Mouse (Mus musculus) neutrophil, adult 5-6 weeks (primary cell): ENCODE data around the gene Rasgef1c. TPM values are rescaled to one million over a fixed set of nuclear protein-coding genes. Genes with fewer than 3 reads are reported as not detected.

Experiments
- ATAC-seq: fragments of 151-379, 151-347 bp; 2 replicates; pipeline ENCODE4 v1.8.0; 2017; ENCODE audit warnings: mild to moderate bottlenecking, moderate TSS enrichment; ENCODE audit not compliant: insufficient number of reproducible peaks, poor library complexity, low FRiP score, severe bottlenecking; ENCODE audit errors: extremely low read depth
- total RNA-seq: library from RNA; stranded (forward); fragments of 200-1000 nt; gene quantifications from 2 replicates; pipeline ENCODE4 v1.2.3, GENCODE M21; 2017

The Rasgef1c gene
- total RNA-seq, 1 experiment from 2014 or later = not detected

DNA sequence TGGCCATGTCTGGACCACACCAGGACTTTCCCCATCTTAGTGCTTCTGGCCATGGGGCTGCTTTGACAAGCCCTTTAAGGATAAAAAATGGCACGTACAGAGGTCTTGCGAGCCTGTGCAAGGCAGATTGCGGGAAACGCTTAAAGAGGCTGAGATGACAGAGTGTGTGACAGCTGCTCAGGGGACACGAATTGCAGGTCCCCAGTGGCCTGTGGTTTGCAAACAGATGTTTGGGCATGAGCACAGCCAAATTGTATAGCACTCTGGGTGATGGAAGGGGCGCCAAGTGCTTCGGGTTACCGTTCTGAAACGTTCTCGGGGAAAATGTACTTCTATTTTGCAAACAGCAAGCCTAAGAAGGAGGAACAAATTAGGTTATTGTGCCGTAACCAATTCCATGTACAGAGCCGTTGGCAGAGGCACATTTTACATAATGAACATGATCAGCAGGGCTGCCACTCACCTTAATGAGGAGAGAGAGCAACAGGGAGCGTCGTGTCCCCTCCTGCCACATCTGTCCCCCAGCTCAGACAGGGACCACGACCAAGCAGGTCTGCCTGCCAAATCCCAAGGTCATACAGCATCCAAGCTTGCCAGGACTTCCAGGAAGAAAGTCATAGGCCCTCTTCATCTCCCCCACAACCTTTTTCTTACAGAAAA, 17.0 kb downstream of the Rasgef1c start:
- no peak for ATAC-seq

DNA sequence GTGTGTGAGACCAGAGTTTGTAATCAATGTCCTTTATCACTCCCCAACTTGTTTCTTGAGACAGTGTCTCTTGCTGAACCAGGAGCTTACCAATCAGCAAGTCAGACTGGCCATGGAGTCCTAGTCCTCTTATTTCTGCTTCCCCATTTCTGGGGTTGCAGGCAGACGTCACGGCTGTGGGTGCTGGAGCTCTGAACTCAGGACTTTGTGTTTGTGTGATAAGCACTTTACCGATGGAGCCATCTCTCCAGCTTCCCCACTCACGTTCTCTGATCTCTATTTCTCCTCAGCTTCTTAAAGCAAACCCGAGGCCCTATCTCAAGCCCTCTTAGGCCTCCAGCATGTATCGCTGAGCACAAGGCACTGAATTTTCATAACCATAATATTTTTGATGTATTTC, 17.7 kb downstream of the Rasgef1c start:
- no peak for ATAC-seq

DNA sequence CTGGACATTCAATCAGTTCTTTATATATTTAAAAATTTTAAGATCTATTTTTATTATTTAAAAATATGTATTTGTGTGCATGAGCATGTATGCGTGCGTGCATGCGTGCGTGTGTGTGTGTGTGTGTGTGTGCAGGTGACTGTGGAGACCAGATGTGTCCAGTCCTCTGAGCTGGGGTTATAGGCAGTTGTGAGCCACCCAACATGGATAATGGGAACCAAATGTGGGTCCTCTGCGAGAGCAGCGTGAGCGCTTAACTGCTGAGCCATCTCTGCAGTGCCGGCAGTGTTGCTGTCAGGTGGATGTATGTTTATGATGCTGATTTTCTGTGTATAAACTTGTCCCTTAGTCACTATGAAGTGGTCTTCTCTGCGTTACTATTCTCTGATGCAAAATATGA, 21.9 kb downstream of the Rasgef1c start:
- ATAC-seq = no peak

DNA sequence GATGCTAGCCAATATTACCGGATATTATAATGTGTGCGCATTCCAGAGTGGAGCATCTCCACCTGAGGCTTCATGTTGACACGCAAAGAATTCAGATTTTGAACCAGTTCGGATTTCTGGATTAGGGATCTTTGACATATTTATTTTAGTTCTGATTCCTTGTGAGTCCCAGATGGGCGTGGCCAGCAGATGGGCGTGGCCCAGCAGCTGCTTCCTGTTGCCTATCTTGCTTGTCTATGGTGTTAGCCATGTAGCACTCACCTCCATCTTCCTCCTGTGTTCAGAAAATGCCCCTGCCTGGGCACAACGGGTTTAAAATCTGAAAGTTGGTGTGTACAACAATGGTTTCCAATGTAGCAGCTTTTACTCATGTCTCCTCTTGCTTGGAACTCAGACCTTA, 24.5 kb downstream of the Rasgef1c start:
- ATAC-seq = no peak

DNA sequence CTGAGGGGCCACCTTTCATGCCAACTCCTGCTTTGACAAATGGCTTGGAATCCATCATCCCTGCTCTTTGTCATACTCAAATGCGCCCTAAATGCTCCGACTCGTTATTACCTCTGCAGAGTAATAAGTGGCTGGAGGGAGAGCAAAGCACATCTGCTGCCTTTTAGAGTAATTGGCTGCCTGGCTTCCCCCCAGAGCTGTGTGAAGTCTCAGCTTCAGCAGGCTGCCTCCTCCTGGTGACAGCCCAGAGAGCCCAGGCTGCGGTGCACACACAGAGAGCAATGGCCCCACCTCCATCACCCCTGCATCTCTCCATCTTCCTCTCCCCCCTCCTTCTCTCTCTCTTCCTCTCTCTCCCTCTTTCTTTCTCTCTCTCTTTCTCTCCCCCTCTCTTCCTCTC, 25.5 kb downstream of the Rasgef1c start:
- ATAC-seq = no peak

DNA sequence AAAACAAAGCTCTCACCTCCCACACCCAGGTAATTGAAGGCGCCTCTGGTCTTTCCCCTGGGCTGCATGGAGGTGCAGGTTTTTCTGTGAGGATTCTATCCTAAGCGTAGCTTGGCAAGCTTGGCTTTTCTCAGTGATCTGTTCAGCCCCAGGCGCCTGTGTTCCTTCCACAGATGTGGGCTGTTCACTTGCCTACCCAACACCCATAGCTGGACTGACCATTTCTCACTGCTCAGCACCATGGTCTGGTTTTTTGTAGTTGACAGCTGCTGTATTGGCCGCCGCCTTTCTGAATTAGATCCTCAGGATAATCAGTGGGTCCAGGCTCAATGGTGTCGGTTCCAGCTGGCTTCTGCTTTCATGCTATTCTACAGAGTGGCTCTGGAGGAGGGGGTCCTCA, 26.0 kb downstream of the Rasgef1c start:
- ATAC-seq = no peak

DNA sequence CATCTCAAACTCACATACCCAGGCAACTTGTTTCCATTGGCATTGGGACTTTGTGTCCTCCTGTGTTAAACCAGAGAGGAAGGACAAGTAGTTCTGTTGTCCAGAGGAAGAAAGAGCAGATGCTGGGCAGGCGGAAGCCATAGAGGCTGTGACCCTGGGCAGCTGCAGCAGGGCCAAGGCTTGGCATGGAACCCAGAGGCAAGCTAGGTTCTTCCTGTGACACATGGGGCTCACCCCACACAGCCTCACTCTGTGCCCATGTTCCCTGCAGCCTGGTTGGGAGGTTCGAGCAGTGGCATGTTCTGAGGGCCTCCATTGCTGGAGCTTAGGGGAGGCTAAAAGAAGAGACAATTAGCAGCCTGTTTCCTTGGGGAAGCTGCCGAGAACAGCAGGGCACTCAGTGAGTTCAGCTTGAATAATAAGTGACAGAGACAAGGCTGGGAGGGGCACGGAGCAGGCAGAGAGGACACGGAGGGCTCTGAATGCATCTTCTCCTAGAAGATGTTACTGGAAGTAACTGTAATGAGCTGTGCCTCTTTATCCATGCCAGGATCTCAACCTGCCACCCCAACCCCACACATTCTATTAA, 29.5 kb downstream of the Rasgef1c start:
- ATAC-seq = no peak

DNA sequence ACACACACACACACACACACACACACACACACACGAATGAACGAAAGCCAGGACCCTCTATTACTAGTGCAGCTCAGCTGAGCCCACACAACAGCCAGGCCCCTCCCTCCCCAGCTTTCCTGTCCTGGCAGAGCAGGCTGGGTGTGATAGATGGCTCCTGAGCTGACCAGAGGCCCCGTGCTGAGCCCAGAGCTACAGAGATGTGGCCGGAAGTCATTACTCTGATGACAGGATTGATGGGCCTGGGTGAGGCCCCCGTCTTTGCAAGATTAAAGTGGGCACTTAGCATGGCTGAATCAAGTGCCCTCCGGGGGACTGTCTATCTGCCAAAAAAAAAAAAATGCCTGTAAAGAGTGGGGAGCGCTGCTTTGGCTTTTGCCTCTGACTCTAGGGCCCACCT, 30.2 kb downstream of the Rasgef1c start:
- ATAC-seq = no peak

DNA sequence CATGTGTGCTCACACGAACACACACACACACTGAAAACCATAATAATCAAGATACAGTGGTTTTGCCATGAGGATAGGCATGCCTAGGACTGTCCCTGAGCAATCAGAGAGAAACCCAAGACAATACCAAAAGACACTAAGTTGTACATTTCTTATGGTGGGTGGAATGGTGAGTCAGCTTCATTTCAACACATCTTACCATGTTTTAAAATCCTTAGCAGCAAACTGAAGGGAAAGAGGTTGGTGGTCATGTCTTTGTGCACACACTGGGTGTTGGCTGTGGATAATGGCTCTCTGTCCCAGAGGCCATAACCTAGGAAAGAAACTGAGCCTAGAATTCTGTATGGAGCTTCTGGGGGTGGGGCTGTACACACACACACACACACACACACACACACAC, 32.2 kb downstream of the Rasgef1c start:
- ATAC-seq = no peak

DNA sequence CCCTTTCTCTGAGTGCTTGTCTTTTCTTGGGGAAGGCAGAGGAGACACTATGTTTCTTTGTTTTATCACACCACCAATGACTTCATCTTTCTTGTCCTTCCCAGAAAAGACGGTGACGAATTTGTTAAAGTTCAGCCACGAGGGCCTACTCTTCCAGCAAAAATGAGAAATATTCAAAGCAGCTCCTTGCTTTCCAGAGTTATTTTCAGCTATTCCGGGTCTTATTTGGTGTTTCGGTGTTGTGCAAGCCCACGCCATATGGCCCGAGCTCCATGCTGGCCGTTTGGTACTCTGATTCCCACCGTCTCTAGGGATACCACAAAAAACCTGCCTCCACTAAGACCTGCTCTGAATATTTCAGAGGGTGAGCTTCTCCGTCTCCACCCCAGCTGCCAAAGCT, 32.7 kb downstream of the Rasgef1c start:
- no peak for ATAC-seq

DNA sequence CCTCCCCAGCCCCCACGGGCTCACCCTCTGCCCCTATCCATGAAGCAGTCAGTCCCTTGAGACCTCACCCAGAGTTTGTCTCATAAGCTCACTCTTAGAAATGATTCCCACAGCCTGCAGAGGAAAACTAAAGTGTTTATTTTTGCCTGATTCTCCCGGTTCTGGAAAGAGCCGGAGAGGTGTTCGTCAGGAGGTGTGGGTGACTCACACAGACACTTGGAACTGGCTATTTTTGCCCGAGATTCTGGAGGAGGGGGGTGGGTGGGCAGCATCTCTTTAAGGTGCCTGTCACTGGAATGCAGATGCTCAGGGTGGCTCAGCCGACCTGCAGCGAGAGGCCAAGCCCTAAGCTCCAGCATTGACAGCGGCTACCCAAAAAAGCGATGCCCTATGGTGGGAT, 34.8 kb downstream of the Rasgef1c start:
- no peak for ATAC-seq

DNA sequence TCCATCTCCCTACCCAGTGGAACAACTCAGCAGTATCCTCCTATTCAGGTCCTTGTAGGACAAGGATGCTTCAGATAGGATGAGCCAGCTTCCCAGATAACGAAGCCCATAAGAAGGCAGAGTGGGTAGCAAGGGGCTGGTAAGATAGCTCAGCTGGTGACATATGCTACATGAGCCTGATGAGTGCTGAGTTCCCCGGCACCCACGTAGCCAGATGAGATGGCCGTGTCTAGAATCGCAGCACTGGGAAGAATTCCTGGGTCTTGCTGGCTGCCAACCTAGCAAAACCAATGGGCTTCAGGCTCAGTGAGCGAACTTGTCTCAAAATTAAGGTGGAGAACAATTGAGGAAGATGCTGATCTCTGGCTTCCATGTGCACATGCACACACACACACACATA, 36.1 kb downstream of the Rasgef1c start:
- no peak for ATAC-seq

DNA sequence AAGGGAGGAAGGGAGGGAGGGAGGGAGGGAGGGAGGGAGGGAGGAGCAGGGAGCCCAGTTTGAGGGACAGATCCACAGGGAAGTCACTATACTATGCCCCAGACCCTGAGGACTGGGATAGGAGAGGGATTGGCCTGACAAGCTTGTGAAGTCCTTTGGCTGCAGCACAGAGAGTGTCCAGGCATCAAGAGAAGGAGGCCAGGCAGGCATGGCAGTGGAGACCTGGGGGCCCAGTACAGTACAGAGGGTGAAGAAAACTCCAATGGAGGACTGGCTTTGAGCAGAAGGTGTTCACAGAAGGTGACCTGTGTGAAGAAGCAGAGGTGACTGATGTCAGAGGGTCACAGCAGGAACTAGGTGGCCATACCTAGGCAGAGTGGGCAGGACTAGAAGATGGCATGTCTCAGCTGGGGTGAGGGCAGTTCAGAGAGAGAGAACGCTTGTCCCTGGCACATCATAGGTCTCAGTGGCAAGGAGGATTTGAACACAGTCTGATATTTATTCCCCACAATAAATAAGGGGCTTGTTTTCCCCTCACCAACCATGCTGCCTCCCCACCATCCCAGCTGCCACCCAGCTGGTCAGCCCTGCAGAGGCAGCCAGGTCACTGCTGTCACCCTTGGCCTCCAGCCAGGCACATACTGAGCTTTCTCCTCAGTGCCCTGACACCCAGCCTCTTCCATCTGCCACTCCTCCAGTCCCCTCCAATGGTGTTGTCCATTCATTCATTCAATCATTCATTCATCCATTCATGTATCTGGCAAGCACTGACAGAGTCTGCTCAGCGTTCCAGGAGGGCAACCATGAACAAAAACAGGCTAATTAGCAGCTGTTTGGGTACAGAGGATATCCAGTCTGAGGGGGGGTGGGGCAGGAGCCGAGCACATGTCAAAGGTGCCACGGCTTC, 36.9 kb downstream of the Rasgef1c start:
- no peak for ATAC-seq

DNA sequence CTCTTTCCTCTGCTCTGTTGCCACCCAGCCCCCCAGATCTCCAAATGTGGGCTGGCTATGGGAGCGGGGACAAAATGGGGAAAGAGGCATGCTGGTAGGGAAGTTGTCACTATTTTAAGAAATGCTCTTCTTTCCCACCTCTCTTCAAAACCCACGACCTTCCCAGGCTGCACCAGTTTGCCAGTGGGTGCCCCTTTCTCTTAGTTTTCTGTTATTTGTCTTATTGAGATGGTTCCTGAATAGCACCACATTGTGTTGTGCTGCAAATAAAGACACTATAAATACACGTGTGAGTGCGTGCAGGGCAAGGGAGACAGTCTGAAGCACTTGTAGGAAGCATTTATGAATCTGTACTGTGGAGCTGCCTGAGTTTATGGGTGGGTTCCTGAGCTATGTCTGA, 41.2 kb downstream of the Rasgef1c start:
- ATAC-seq = no peak

DNA sequence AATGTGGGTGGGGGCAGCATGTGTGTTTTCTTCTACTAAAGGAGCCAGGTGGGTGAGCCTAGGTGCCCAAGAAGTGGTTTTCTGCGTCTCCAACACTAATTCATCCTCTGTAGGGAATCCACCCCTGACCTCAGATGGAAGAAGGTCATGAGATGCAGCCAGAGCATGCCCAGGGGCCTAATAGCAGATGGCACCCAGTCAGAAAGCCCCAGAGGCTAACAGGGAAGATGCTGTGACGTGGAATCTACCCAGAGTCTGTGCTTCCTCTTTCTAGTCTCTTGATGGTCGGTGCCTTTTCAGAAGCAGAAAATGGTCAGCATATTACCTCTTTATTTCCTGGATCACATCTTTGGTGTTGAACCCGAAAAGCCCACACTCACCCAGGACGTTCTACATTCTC, 42.3 kb downstream of the Rasgef1c start:
- no peak for ATAC-seq

DNA sequence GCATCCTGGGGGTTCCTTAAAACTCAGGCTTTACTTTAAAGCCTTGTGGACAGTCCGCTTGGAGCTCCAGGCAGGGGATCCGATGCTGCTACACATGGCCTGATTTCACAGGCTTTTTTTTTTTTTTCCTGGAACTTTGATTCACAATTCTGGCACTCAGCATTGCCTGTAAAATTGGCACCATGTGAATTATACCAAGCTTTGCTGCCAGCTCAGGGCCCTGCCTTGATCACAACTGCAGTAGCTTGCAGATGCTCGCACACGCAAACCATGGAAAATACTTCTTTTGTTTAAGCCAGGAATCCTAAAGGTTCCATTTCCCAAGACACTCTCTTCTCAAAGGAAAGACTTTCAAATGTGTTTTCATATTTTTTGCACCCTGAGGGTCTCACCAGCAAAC, 44.1 kb downstream of the Rasgef1c start:
- ATAC-seq = no peak

DNA sequence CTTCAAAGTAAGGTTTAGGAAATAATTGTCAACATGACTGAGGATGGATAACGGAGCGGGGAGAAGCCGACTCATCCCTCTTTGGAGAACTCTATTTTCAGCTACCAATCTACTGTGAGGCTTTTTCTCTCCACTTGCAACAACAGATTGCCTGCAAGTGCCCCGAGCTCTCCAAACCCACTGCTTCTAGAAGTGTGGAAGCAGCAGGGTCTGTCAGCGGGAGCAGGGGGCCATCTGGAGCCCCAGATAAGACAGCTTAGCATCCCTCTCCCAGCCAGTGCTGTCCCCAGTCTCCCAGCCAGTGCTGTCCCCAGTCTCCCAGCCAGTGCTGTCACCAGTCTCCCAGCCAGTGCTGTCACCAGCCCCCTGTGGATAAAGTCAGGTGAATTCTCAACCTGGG, 48.2 kb downstream of the Rasgef1c start:
- no peak for ATAC-seq

DNA sequence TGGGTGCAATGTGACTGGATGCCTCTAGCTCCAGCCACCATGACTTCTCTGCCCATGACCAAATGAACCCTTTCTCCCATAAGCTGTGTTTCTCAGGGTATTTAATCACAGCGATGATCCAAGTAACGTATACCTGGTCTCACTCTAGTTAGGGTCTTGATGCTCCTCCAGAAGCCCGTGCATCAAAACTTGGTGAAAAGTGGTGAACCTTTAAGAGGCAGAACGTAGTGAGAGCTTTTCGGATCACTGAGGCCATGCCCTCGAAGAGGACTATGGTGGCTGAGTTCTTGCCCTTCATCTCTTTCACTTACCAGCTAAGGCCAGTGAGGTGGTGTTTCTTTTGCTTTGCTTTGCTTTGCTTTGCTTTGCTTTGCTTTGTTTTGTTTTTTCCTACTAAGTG, 52.0 kb downstream of the Rasgef1c start:
- ATAC-seq = no peak

DNA sequence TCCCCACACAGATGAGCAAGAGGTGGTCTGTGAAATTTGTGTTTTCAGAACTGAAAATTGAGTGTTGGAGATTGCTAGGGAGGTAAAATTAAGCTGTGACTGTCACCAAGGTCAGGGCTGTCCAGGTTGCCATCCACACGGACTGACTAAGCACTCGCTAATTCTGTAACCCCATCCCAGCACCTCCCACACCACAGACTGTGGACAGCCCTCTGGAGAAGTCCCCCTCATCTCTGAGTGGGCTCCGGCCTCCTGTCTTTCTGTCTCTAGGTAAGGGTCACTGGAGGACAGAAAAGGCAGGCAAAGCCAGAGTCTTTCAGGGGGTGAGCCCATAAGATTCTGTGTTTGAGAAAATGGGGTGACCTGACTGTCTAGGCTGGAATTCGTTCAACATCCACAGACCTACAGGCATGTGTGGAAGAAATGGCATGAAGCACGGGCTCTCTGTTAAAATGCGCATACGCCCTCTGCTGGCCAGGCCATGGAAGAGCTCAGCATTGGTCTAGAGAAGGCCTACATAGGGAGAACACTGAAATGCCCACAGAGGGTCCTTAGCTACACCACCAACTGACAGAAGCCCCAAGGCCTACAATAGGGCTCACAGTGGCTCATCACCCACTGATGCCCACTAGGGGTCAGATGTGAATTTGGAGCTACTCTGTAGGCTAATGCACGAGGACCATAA, 54.1 kb downstream of the Rasgef1c start:
- peak; percentile 66 for ATAC-seq

DNA sequence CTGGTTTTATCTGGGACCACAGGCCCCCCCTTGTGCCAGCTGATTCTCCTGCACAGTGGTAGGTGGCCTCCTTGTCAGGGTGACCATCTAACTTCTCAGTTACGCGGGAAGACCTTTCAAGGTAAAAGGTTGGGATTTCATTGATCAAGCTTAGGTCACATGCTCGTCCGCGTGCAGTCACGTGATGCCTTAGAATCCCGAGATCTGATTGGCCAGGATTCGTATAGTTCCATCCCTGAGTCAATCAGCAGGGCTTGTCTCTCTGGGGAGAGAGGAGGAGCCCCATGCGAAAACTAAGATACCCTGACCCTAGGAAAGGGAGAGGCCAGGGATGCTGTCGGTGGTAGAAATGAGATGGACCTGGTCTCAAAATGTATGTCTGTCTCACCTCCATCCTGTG, 56.4 kb downstream of the Rasgef1c start:
- ATAC-seq = no peak
